Mouse (Mus musculus) fat pad, adult 2 months (tissue): ENCODE measurements around the gene Olfr668.
"Not testable (repeated sequence)": the region's sequence is repeated elsewhere in the genome, so short reads cannot be mapped to it uniquely, and the experiment has no call there.

Experiments used
- DNase-seq: peaks from one replicate; pipeline ENCODE4 v3.0.0-alpha.2; 2011; ENCODE audit warnings: low read depth, low spot score; ENCODE audit errors: extremely low read depth

Gene Olfr668

DNA sequence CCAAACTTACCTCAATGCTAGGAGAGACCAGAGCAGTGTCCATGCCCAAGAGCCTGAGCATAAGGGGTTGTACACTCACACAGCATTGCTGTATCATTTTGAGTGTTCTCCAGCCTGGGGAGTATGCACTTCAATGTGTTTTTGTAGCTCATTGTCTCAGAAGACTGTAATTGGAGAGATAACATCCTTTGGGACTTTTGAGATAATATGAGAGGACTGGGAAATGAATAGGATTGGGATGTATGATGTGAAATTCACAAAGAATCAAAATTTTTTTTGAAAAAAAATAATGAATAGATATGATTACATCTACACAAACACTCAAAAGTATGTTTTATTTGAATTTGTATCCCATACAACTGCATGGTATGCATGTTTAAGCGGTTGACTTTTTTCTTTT lies at the start of gene Olfr668:
Gene Olfr668, minus strand, starts transcription at position 101 of the 400 bp plus-strand sequence.
- no peak for DNase-seq

DNA sequence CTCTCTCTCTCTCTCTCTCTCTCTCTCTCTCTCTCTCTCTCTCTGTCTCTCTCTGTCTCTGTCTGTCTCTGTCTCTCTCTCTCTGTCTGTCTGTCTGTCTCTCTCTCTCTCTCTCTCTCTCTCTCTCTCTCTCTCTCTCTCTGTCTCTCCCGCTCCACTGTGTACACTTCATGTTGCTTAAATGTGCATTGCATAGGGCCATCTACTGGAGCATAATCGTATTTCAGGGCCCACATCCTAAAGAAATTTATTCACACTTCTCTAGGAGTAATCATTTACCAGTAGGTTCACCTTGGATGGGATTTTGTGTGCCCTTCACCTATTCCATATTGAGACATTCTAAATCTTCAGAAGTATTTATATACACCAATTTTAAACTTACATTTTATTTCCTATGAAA lies 44.6 kb upstream of the Olfr668 start:
- not testable (repeated sequence) for DNase-seq

DNA sequence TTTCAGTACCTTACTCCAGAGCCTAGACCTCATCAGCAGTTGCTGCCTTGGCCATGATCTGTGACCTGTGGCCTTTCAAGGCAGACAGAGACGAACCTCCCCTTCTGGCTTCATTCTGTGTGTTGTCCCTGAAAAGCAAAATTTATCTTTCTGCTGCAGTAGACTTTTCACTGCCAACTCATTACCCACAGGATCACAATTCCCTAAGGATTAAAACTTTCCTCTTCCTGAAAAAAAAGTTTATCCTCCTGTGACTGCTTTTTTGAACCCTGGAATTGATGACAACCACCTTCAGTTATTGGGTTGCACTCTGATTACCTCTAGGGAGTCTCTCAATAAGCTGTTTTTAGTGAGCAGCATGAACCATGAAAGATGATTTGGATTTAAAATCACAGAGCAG lies 34.7 kb upstream of the Olfr668 start, which contains the start of gene Olfr670:
Gene Olfr670, minus strand, starts transcription at position 101 of the 400 bp plus-strand sequence.
- DNase-seq: no peak

- DNase-seq: not testable (repeated sequence)
These were observed 22.4 kb upstream of the Olfr668 start for GRCm38 (mm10) chr7:104950234-104950633.

DNA sequence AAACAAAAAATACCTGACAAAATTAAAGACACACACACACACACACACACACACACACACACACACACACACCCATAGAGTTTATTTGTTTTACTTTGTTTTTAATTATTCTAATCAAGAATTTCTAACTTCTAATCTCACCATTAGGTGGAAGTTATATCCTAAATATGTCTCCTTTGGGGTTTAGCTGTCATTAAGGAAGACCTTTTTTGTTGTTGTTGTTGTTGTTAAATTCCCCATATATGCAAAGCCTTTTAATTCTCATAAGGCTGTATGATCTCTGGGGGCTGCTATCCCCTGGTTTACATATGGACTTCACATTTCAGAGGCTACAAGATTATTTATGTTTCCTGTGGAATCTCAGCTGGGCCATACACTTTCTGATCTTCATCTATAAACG lies 6.1 kb upstream of the Olfr668 start, which contains the start of gene Olfr669:
Gene Olfr669, plus strand, starts transcription at position 301 of the 400 bp plus-strand sequence.
- DNase-seq: no peak

DNA sequence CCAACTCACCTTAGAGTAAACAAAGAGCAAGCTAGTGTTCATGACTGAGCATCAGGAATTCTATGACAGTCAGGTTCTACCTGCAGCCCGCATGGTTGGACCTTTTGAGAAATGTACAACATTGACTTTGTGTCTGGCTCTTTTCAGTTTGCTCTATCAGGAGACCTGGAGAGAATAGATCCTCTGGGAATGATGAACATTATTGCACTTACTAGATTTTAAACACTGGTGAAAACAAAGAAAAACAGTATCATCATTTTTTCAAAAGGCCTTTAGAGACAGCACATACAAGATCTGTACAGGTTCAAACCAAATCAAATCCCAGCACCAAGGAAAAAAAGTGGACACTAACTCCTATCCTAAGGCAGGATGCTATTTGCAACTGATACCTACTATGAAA lies 6.5 kb downstream of the Olfr668 start, which contains the start of gene Olfr667:
Gene Olfr667, minus strand, starts transcription at position 101 of the 400 bp plus-strand sequence.
- DNase-seq: no peak

- DNase-seq: no peak
These were observed 32.0 kb downstream of the Olfr668 start, which contains the start of gene Olfr666 for GRCm38 (mm10) chr7:104895852-104896251. Gene Olfr666, minus strand, starts transcription at chr7:104895952.

DNA sequence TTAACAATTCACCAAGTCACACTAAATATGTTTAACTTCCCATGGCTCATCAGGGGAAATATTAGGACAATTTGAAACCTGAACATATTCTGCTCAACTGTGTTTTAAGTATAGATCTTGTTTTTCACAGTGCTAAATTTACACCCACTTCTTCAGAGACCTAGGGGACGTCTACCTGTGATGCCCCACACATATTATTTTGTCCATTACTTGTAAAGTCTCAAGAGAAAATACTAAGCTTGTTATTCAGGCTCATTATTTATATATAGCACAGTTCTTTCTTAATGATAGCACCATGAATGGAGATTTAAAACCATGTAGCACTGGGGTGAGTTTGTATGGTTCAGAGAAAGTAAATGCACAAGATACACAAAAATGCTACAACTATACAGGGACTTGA lies 50.1 kb downstream of the Olfr668 start, which contains the start of gene Olfr665:
Gene Olfr665, plus strand, starts transcription at position 301 of the 400 bp plus-strand sequence.
- no peak for DNase-seq
